Mouse (Mus musculus) kidney, adult 8-10 months (tissue): ENCODE results near the gene Agrp.
"Not testable (repeated sequence)": the region's sequence is repeated elsewhere in the genome, so short reads cannot be mapped to it uniquely, and the experiment has no call there.

Experiments used
- DNase-seq, 2 experiments: peaks; one replicate each; pipeline ENCODE4 v3.0.0; 2022

The Agrp gene

DNA sequence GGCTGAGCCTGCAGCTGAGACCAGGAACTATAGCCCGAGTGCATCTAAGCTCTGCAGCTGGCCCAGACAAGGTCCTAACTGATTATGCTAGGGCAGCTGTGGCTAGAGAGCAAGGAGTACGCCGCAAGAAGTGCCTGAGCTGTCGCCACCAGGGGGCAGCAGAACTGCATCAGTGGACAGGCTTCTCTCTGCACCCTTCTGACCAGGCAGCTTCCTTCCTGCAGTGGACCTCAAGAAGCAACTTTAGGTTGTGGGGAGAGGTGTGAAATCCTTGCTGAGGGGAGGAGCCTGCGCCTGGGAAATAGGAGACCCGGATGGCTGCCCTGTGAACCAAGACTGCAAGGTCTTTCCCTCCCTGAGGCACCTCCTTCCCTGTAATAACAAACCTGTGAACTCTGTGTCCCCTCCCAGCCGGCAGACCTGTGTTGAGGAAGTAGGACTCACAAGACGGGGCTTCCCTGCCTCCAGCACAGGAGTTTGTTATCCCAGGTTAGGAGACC lies 14.7 kb downstream of the Agrp start:
- DNase-seq = peak; percentile 93 to 97

DNA sequence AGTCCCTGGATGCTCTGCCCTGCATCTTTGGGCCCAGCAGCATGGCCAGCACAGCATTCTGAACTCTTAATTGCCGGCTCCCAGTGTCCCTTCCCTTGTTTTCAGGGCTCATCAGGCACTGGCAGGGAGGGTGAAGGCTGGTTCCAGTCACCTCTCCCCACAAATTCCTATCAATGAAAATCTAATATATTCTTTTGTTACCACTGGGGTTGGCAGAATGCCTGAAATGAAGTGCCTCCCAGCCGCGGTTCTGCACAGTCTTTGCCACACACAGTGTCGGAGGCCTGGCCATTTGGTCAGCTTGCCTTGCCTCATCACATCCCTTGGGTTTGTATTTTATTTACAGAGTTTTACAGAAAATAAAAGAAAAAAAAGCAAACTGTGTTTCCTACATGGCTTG lies 15.4 kb downstream of the Agrp start:
- DNase-seq = no peak

DNA sequence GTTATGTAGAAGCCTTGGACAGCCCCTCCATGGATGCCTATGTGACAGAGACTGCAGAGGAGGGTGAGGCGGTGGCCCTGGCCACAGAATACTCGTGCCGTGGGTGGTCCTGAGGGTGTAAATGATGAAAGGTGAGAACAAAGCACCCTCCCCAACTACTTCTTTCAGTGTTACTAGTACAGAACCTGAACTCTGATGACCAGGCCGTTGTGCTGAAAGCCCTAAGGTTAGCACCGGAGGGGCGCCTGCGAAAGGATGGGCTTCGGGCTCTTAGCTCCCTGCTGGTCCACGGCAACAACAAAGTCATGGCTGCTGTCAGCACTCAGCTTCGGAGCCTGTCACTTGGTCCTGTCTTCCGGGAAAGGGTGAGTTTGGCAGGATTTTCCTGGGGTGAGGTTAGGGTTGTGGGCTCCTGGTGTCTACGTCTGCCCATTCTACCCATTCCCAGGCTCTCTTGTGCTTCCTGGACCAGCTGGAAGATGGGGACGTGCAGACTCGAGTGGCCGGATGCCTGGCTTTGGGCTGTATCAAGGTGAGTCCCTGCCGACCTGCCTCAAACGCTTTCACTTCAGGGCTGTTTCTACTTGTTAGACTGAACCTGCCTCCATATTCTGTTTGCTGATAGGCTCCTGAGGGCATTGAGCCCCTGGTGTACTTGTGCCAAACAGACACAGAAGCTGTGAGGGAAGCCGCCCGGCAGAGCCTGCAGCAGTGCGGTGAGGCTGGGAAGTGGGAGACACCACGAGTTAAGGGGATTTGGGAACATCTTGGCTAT lies 16.1 kb downstream of the Agrp start:
- no peak for DNase-seq

DNA sequence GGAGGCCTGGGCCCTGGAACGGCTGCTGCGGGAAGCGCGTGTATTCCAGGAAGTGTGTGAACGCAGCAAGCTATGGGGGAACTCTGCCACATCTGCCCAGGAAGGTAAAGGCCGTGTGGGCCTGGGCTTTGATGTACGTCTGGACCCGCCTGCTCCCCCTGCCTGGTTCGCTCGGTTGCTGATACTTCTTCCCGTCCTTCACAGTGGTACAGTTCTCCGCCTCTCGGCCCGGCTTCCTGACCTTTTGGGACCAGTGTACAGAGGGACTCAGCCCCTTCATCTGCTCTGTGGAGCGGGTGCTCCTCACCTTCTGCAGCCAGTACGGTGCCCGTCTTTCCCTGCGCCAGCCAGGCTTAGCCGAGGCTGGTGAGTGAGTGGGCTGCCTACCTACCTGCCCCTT lies 17.0 kb downstream of the Agrp start:
- DNase-seq = no peak

GRCm38 (mm10) chr8:105618892-105619591 lies 18.2 kb downstream of the Agrp start:
- DNase-seq = no peak

- DNase-seq = no peak
Observed at GRCm38 (mm10) chr8:105618279-105618634, 18.9 kb downstream of the Agrp start.

DNA sequence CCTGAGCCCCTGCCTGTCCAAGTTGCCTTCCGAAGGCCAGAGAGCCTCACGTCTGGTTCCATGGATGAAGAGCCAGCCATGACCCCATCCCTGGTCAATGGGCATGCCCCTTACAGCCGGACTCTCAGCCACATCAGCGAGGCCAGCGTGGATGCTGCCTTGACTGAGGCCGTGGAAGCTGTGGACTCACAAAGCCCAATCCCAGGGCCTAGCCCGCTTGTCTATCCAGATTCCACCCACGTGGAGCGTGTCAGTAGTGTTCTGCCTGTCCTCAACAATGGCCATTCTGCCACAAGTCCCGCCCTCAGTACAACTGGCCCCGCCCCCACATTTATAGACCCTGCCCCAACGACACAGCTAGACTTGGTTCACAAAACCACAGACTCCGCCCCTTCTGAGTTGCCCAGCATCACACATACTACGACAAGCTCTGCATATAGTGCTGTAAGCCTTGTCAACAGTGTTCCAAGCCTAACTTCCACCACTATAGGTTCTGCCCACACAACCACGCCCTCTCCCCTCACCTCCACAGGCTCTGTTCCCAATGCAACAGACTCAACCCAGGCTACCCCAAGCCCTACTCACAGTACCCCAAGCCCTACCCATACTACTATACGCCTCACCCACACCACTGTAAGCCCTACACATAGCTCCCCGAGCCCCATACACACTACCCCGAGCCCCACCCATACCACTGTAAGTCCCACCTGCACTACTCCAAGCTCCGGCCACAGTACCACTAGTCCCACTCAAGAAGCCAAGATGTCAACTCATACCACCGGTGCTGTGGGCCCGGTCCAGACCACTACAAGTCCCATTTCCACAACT lies 19.5 kb downstream of the Agrp start:
- no peak for DNase-seq

DNA sequence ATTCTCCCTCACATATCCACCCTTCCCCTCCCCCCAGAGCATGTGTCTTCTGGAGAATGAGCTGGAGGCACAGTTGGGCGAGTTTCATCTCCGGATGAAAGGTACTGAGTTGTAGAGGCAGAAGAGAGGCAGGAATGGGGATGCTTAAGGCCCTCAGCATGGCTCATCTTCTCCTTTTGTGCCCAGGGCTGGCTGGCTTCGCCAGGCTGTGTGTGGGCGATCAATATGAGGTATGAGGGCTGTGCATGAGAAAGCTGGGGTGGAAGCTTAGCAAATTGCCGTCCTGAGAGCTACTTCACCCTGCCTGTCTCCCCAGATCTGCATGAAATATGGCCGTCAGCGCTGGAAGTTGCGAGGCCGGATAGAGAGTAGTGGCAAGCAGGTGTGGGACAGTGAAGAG lies 21.3 kb downstream of the Agrp start:
- no peak for DNase-seq

- peak; percentile 71 to 73 for DNase-seq
Observed at GRCm38 (mm10) chr8:105613830-105614511, 23.2 kb downstream of the Agrp start.

DNA sequence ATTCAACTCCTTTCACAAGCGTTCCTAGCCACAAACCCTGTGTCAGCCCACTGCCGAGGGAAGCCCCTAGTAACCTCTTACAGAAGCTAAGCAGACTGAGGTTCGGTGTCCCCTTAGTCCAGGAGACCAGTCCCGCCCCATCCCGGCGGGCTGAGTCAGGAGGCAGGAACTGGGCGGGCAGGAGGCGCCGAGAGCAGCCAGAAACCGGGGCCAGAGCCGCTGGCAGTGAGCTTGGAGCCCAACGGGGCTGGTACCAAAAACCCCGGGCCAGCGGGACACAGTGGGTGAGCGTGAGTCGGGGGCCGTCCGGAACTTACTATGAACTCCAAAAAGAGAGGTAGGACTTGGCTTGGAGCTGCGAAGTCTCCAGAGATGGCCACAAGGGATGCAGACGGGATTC lies 24.2 kb downstream of the Agrp start:
- DNase-seq = peak in 1 of 2 experiments; percentile 51

DNA sequence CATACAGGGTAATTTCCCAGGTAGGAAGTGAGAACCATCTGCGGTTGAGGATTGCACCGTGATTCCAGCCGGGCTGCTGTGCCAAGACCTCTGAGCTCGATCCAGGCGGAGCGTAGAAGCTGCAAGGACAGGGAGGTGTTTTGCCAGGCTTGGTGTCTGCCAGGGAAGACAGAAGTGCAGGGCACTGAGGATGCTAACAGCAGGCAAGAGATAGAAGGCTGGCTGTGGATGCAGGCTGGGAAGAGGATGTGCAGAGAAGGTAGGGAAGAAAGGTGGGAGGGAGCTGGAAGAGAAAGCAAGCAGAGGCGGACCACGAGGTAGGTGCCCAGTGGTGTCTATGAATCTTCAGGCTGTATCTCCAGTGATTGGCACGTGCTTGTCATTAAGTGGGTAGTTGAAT lies 25.4 kb downstream of the Agrp start:
- no peak for DNase-seq

- no peak for DNase-seq
Observed at GRCm38 (mm10) chr8:105609771-105610170, 27.4 kb downstream of the Agrp start.

DNA sequence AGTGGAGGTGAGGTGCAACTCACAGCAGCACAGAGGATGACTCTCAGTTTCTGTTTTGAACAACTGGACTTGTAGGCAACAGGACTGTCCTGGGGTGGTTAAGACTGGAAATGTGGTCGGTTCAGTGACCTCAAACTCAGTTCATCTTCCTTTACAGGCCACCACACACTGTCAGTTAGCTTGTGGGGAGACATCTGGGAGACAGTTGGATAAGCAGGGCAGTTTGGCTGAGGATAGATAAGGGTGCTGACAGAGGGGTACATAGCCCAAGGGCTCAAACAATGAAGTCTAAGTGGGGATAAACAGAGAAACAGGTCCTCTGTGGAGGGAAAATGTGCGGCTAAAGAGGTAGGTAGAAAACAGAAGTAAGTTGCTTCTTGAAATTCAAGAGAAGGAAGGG lies 27.8 kb downstream of the Agrp start:
- no peak for DNase-seq

DNA sequence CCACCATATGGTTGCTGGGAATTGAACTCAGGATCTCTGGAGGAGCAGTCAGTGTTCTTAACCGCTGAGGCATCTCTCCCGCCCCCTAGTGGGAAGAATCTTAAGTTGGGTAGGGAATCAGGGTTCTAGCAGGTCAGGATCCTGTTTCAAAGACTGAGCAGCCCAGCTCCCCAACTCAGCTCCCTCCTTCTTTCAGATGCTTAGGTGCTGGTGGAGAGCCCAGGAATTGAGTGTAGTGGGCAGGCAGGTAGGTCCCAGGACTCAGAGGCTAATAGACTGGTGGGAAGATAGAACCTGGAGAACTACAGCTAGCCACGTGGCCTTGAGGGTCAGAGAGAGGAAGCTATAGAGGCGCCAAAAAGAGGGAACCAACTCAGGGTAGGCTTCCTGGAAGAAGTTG lies 29.5 kb downstream of the Agrp start:
- peak in 1 of 2 experiments; percentile 60 for DNase-seq

- peak in 1 of 2 experiments; percentile 68 for DNase-seq
Observed at GRCm38 (mm10) chr8:105607062-105607461, 30.1 kb downstream of the Agrp start.

DNA sequence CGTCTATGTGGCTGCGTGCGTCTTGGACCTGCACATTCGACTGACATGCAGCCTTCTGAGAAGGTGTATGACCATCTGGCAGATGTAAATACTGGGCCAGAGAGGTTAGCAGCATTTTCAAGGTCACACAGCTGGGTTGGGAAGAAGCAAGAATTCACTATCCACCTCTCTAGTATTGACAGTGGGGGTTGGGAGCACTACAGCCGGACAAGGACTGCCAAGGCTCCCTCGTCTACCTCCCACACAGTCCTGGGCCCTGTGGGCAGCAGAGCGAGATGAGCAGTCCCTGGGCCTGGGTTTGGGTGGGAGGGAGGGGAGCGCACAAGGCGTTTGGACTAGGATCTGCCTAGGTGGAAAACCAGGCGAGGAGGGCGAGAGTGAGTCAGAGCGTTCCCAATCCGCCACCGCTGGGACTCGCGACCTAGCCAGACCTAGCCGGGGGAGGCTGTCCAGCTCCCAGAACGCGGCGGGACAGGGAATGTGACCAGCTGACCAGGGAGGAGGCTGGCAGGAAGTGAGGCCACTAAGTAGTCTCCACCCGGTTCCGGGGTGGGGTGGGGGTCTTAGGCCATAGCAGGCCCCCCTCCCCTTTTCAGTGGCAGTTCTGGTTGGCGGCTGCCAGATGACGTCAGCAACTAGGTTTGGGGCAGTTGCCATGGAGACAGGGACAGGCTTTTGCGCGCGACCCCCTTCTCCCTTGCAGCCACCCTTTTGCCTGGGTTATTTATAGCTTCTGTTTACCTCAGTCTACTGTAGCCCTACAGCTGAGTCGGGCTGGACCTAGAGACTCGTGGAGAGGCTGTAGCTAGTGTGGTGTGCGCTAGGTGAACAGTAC lies 30.8 kb downstream of the Agrp start:
- peak; percentile 78 to 87 for DNase-seq

- peak in 1 of 2 experiments; percentile 42 for DNase-seq
Observed at GRCm38 (mm10) chr8:105605491-105606188, 31.6 kb downstream of the Agrp start.

DNA sequence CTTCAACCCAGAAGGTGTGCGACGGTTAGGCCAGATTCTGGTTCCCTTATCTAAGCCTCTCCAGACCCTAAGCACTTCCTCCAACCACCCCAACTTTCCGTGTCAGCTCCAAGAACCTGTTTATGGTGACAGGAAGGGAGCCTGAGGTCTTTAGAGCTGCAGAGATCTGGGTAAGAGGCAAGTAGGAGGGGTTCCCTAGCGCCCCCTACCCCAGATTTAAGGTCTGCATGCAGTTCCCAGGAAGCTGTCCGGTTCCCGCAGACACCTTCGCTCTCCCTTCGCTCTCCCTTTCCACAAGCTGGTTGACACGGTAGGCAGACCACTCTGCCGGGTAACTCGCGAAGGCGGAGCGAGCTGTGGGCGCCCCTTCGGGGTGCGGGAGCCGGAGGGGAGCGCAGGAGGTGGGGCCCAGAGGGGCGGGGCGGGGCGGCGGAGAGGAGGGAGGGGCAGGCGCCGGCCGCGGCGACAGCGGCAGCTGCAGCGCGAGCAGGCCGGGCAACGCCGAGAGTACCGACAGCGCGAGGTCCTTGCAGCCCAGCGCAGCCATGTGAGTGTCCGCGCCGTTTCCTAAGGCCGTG lies 32.3 kb downstream of the Agrp start, which contains the start of gene Ripor1:
Gene Ripor1, plus strand, starts transcription at position 452 of the 578 bp plus-strand sequence.
- DNase-seq = peak; percentile 69 to 71

- DNase-seq = not testable (repeated sequence)
Observed at GRCm38 (mm10) chr8:105602540-105602939, 34.7 kb downstream of the Agrp start.

- DNase-seq = no peak
Observed at GRCm38 (mm10) chr8:105601301-105601700, 35.9 kb downstream of the Agrp start.

DNA sequence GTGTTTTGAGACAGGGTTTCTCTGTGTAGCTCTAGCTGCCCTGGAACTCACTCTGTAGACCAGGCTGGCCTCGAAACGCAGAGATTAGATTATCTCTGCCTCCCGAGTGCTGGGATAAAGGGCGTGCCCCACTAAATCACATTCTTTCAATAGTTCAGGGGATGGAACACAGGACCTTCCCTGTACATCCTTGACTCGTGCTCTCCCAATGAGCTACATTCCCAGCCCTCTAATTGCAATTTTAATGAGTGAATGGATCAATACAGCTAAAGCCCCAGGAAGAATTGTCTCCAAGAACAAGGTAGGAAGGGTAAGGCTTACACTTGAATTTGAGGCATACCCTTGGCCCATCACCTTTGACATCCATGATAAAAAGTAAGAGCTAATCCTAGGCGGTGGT lies 38.4 kb downstream of the Agrp start:
- no peak for DNase-seq
